Comparison of ENCODE assay signal across 14 mouse cellular contexts in the genomic region with DNA sequence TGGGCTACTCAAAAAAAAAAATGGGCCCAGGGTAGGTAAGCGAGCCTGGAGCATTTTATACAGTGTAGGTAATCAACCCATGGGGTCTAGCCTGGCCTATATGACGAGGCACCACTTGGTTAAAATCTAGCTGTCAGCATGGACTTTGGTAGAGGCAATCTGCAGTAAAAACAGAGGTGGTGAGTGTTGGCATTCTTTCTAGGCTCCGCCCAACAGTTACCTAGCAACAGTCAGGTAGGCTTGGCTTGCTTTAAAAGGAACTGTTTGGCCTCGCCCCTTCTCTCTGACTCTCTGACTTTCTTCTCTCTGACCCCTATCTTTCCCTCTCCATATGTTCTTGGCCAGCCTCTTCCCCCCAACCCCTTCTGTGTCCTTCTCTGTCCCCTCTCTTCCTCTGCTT.
A peak's percentile ranks its signal among the peaks of the same experiment; 100 is the strongest.
DNase-seq lines count a peak whose midpoint lies in the region; ATAC-seq and TF ChIP-seq lines count a peak whose summit lies in the region.
"Had no signal": no experiment of that assay in that cellular context is flagged by ENCODE, and none has a peak within 500 bp of the region (broad histone marks: within the 10 kb centered on the region; RNA-seq: fewer than 3 reads in every experiment).

No protein-coding gene starts in this region.

- no peaks in the 10 kb centered on the region for H3K27me3 ChIP-seq in heart, embryonic 10.5 days (ENCODE audit: insufficient read depth, poor library complexity, severe bottlenecking)
- no peaks in the 10 kb centered on the region for H3K27me3 ChIP-seq in kidney, postnatal 0 days (ENCODE audit: insufficient read depth, low read length)
- H3K27me3 ChIP-seq in cerebellum, adult 2 months (ENCODE audit: control insufficient read depth, insufficient read depth, low read length): no peaks in the 10 kb centered on the region; the same call in 1 of the 2 replicates
- H3K27me3 ChIP-seq: embryonic facial prominence, embryonic 15.5 days; limb, embryonic 13.5 days had no signal

- TF ChIP-seq POLR2A in cerebellum, adult 2 months (IDR thresholded peaks at IDR 0.05; ENCODE audit: borderline replicate concordance, insufficient read depth, low read length): no peak

- no peak overlapping the region for H3K4me3 ChIP-seq in heart, embryonic 10.5 days
- no peak overlapping the region for H3K4me3 ChIP-seq in kidney, postnatal 0 days (replicated peaks; ENCODE audit: low read depth, low read length)
- no peak overlapping the region for H3K4me3 ChIP-seq in cerebellum, adult 2 months (replicated peaks; ENCODE audit: insufficient read depth, low read depth, low read length)
- H3K4me3 ChIP-seq: embryonic facial prominence, embryonic 15.5 days; limb, embryonic 13.5 days had no signal

- intact Hi-C loops in heart, postnatal 14 days (cut with DNase I): loop anchor here (5.0 kb wide), 1 partner anchor 76 kb away; no protein-coding TSS in a partner anchor

- H3K9ac ChIP-seq in kidney, postnatal 0 days (ENCODE audit: low read depth, low read length): no peak overlapping the region
- H3K9ac ChIP-seq: embryonic facial prominence, embryonic 15.5 days; forebrain, postnatal 0 days; limb, embryonic 13.5 days had no signal

- H3K4me1 ChIP-seq in heart, embryonic 10.5 days: peaks cover 28% of the 10 kb centered on the region
- peaks cover 13% of the 10 kb centered on the region for H3K4me1 ChIP-seq in kidney, postnatal 0 days (replicated peaks; ENCODE audit: insufficient read depth, low read length)
- H3K4me1 ChIP-seq in cerebellum, adult 2 months (ENCODE audit: control insufficient read depth, insufficient read depth, low read length): no peaks in the 10 kb centered on the region

- no peaks in the 10 kb centered on the region for H3K36me3 ChIP-seq in heart, embryonic 10.5 days
- H3K36me3 ChIP-seq in kidney, postnatal 0 days (ENCODE audit: insufficient read depth, low read length): no peaks in the 10 kb centered on the region
- H3K36me3 ChIP-seq: embryonic facial prominence, embryonic 15.5 days; limb, embryonic 13.5 days had no signal

- ATAC-seq in kidney, postnatal 0 days (replicated peaks; ENCODE audit: low FRiP score, low read depth): peak; percentile 36; the same call in 1 of the 2 replicates
- ATAC-seq: forebrain, postnatal 0 days had no signal

- no peaks in the 10 kb centered on the region for H3K9me3 ChIP-seq in heart, embryonic 10.5 days
- no peaks in the 10 kb centered on the region for H3K9me3 ChIP-seq in kidney, postnatal 0 days (replicated peaks; ENCODE audit: low read length)
- H3K9me3 ChIP-seq: embryonic facial prominence, embryonic 15.5 days; limb, embryonic 13.5 days had no signal

- H3K27ac ChIP-seq in heart, embryonic 10.5 days: no peak overlapping the region; the same call in 1 of the 2 replicates
- H3K27ac ChIP-seq in kidney, postnatal 0 days: peak overlapping the region; percentile 60; the same call in 1 of the 2 replicates
- no peak overlapping the region for H3K27ac ChIP-seq in cerebellum, adult 2 months (ENCODE audit: insufficient read depth, low read length)
- H3K27ac ChIP-seq: embryonic facial prominence, embryonic 15.5 days; limb, embryonic 13.5 days had no signal

- no peak overlapping the region for H3K4me2 ChIP-seq in kidney, postnatal 0 days (ENCODE audit: low read length)
- H3K4me2 ChIP-seq: embryonic facial prominence, embryonic 15.5 days had no signal

- peak; percentile 85 for DNase-seq in heart, adult 11 months
- DNase-seq in heart, embryonic 10.5 days (ENCODE audit: low spot score): no peak
- peak; percentile 81 for DNase-seq in R1 (ENCODE audit: low read depth, low spot score)
- no peak for DNase-seq in kidney, postnatal 0 days (ENCODE audit: low spot score)
- peak; percentile 83 for DNase-seq in lung, postnatal 36 days
- no peak for DNase-seq in cerebellum, adult 2 months
- no peak for DNase-seq in frontal cortex, adult 2 months (ENCODE audit: extremely low spot score in 1 of 2, low spot score in 1 of 2)
- DNase-seq in heart, postnatal 14 days: no peak
- DNase-seq: B cell, adult 2 months; cerebellum, adult 9-11 months; forebrain, postnatal 0 days; heart, adult 18-20 months had no signal

- no peak for TF ChIP-seq CTCF in kidney, postnatal 0 days (IDR thresholded peaks at IDR 0.05; ENCODE audit: low read depth)
- no peak for TF ChIP-seq CTCF in cerebellum, adult 2 months (IDR thresholded peaks at IDR 0.05; ENCODE audit: borderline replicate concordance, insufficient read depth, low read depth, low read length)

- 65% methylated on average over 4 of the region's 4 CpGs for WGBS in heart, embryonic 10.5 days
- 62% methylated on average over 4 of the region's 4 CpGs for WGBS in kidney, postnatal 0 days
- WGBS in cerebellum, adult 2 months: 93% methylated on average over 4 of the region's 4 CpGs

Comparison
In these comparisons a context has a peak if more than half of its experiments do, and no peak if none do; other contexts are left out.
1. DNase-seq: peak in heart, adult 11 months (single experiment), R1 (single experiment) and lung, postnatal 36 days (single experiment); none in heart, embryonic 10.5 days (single experiment), kidney, postnatal 0 days (single experiment), cerebellum, adult 2 months (0 of 2), frontal cortex, adult 2 months (0 of 2) and heart, postnatal 14 days (0 of 2).